Mouse (Mus musculus): ENCODE data around the gene Fyn. TPM values are rescaled to one million over a fixed set of nuclear protein-coding genes. Genes with fewer than 3 reads are reported as not detected.

The Fyn gene
- total RNA-seq (2023): 1 to 10 TPM; 6.7 to 8.8 TPM

GRCm38 (mm10) chr10:39368572-39369135 lies at the start of gene Fyn:
Gene Fyn, plus strand, starts transcription at chr10:39368855.

GRCm38 (mm10) chr10:39612633-39612988 lies 244.0 kb downstream of the Fyn start, which contains the start of gene Traf3ip2:
Gene Traf3ip2, plus strand, starts transcription at chr10:39612934.

Other genes starting within 250 kb of the Fyn start
- gene Fam229b, start 234.9 kb upstream of the Fyn start, total RNA-seq (2023): 1 to 10 TPM in 1 of 2 experiments, not detected in 1; 1.1 TPM
- 1 to 10 TPM; 6.3 to 6.7 TPM for gene Tube1, start 234.9 kb upstream of the Fyn start, total RNA-seq (2023)
- gene Ccn6, start 205.1 kb upstream of the Fyn start, total RNA-seq (2023): 10 to 100 TPM; 12.3 to 19.4 TPM
- 1 to 10 TPM; 3.7 to 4.1 TPM for gene Traf3ip2, start 244.1 kb downstream of the Fyn start, total RNA-seq (2023)